Mouse (Mus musculus) common myeloid progenitor, adult 5-6 weeks (primary cell): Measurements from ENCODE around the gene Sufu. TPM values are rescaled to one million over a fixed set of nuclear protein-coding genes. Genes with fewer than 3 reads are reported as not detected.

Experiments
- ATAC-seq: replicated peaks from 2 replicates; pipeline ENCODE4 v1.8.0; 2016; ENCODE audit warnings: low read depth, mild to moderate bottlenecking, moderate TSS enrichment, inconsistent platforms; ENCODE audit not compliant: poor library complexity, severe bottlenecking
- total RNA-seq: library from RNA; stranded (forward); fragments of 200-1000, 187-1606 nt; gene quantifications from 2 replicates; pipeline ENCODE4 v1.2.3, GENCODE M21; 2017

Gene Sufu
- total RNA-seq, 1 experiment from 2014 or later, result 22.2 TPM

- 0 out of 2 replicates have a peak, but pooled peaks have one; percentile 11 for ATAC-seq
Measured at GRCm38 (mm10) chr19:46422384-46423338, 26.0 kb downstream of the Sufu start.

GRCm38 (mm10) chr19:46425266-46425665, 28.6 kb downstream of the Sufu start:
- ATAC-seq, result no peak

- no peak for ATAC-seq
Measured at GRCm38 (mm10) chr19:46426488-46426887, 29.8 kb downstream of the Sufu start.

- no peak for ATAC-seq
Measured at GRCm38 (mm10) chr19:46429250-46429649, 32.6 kb downstream of the Sufu start.

GRCm38 (mm10) chr19:46433712-46434111, 37.0 kb downstream of the Sufu start:
- ATAC-seq, result no peak

GRCm38 (mm10) chr19:46434148-46434547, 37.5 kb downstream of the Sufu start:
- no peak for ATAC-seq

GRCm38 (mm10) chr19:46434591-46434990, 37.9 kb downstream of the Sufu start:
- no peak for ATAC-seq

- ATAC-seq, result no peak
Measured at GRCm38 (mm10) chr19:46435492-46435891, 38.8 kb downstream of the Sufu start.

- ATAC-seq, result no peak
Measured at GRCm38 (mm10) chr19:46443509-46443908, 46.8 kb downstream of the Sufu start.

- peak; percentile 85 for ATAC-seq
Measured at GRCm38 (mm10) chr19:46444209-46444608, 47.5 kb downstream of the Sufu start.

GRCm38 (mm10) chr19:46445641-46446040, 48.9 kb downstream of the Sufu start:
- ATAC-seq, result no peak

- no peak for ATAC-seq
Measured at GRCm38 (mm10) chr19:46446436-46447020, 49.8 kb downstream of the Sufu start.

GRCm38 (mm10) chr19:46447110-46447509, 50.4 kb downstream of the Sufu start:
- no peak for ATAC-seq

- no peak for ATAC-seq
Measured at GRCm38 (mm10) chr19:46447911-46448310, 51.2 kb downstream of the Sufu start.

GRCm38 (mm10) chr19:46449261-46450005, 52.7 kb downstream of the Sufu start:
- ATAC-seq, result no peak

GRCm38 (mm10) chr19:46452052-46452827, 55.5 kb downstream of the Sufu start:
- peak; percentile 46 for ATAC-seq

GRCm38 (mm10) chr19:46452916-46453315, 56.2 kb downstream of the Sufu start:
- ATAC-seq, result no peak

GRCm38 (mm10) chr19:46454126-46454880, 57.6 kb downstream of the Sufu start:
- ATAC-seq, result no peak

- peak; percentile 90 for ATAC-seq
Measured at GRCm38 (mm10) chr19:46455032-46455431, 58.3 kb downstream of the Sufu start.
